Mouse (Mus musculus) midbrain, embryonic 11.5 days (tissue): ENCODE data around the gene Spata3. TPM values are rescaled to one million over a fixed set of nuclear protein-coding genes. Genes with fewer than 3 reads are reported as not detected.
"Not testable (repeated sequence)": the region's sequence is repeated elsewhere in the genome, so short reads cannot be mapped to it uniquely, and the experiment has no call there.

Experiments
- ATAC-seq: fragments of 200-750 bp; cut with Nextera tagmentation; 2 replicates; pipeline ENCODE4 v1.8.0; 2017; ENCODE audit warnings: moderate TSS enrichment, moderate library complexity; ENCODE audit not compliant: low FRiP score
- DNase-seq: peaks from one replicate; pipeline ENCODE4 v3.0.0; 2015; ENCODE audit warnings: low spot score; ENCODE audit errors: missing footprints
- H3K27ac ChIP-seq: fragments of 300-500 bp; sonication (generic); 2 replicates; pipeline ENCODE4 v1.5.1; 2014; ENCODE audit warnings: low read depth, low read length
- H3K27me3 ChIP-seq: fragments of 300-500 bp; sonication (generic); 2 replicates; pipeline ENCODE4 v1.6.1; 2014; ENCODE audit warnings: mild to moderate bottlenecking, low read length, moderate library complexity, mixed read lengths; ENCODE audit not compliant: control insufficient read depth, insufficient read depth
- H3K36me3 ChIP-seq: fragments of 300-500 bp; sonication (generic); 2 replicates; pipeline ENCODE4 v1.6.1; 2014; ENCODE audit warnings: mild to moderate bottlenecking, low read length, moderate library complexity, mixed read lengths; ENCODE audit not compliant: control insufficient read depth, insufficient read depth
- H3K4me1 ChIP-seq: fragments of 300-500 bp; sonication (generic); 2 replicates; pipeline ENCODE4 v1.6.1; 2014; ENCODE audit warnings: low read length; ENCODE audit not compliant: control insufficient read depth, insufficient read depth
- H3K4me2 ChIP-seq: fragments of 300-500 bp; sonication (generic); 2 replicates; pipeline ENCODE4 v1.6.1; 2014; ENCODE audit warnings: mild to moderate bottlenecking, moderate library complexity
- H3K4me3 ChIP-seq: fragments of 300-500 bp; sonication (generic); 2 replicates; pipeline ENCODE4 v1.5.1; 2014; ENCODE audit warnings: low read depth, low read length
- H3K9ac ChIP-seq: fragments of 300-500 bp; sonication (generic); 2 replicates; pipeline ENCODE4 v1.6.1; 2014; ENCODE audit warnings: low read length
- H3K9me3 ChIP-seq: fragments of 300-500 bp; sonication (generic); 2 replicates; pipeline ENCODE4 v1.6.1; 2016; ENCODE audit warnings: low read length; ENCODE audit not compliant: control insufficient read depth
- WGBS: fragments of 180-500 bp; shearing (Covaris S2); extraction: QIAGEN DNeasy Blood & Tissue Kit; methylation state at CpG from one replicate; pipeline ENCODE4 v1.1.7; 2014; 5-methylcytosine and 5-hydroxymethylcytosine counted together
- polyA plus RNA-seq: library from polyadenylated mRNA; unstranded; fragments of >200 nt; fragmentation: Nextera tagmentation; extraction: Ambion mirVana; gene quantifications from 2 replicates; pipeline ENCODE4 v1.2.1, GENCODE M21; 2014

Gene Spata3
- polyA plus RNA-seq, 1 experiment from 2014 or later, result not detected

- WGBS, result 1% methylated on average over 7 of the region's 7 CpGs
Observed at GRCm38 (mm10) chr1:86007778-86008177, 8.8 kb upstream of the Spata3 start.

DNA sequence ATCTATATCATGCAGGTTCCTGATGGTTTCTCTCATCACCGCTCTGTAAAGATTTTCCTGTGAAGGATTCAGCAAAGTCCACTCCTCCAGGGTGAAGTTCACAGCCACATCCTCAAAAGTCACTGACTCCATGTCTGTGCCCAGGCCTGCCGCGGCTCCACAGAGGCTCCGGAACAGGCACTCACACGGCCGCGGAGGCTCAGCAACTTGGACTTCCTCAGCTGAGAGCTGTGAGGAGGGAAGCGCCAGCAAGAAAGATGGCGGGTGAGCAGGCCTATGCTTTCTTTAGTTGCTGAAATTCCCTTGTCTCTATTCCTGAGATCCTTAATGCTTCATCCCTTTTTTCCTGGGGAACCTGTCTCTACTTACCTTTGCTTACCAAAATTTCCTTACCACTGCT lies 858 bp upstream of the Spata3 start:
- DNase-seq, H3K4me2 ChIP-seq, H3K36me3 ChIP-seq, ATAC-seq, H3K4me1 ChIP-seq, H3K4me3 ChIP-seq, H3K9ac ChIP-seq, H3K9me3 ChIP-seq, H3K27ac ChIP-seq: not testable (repeated sequence)
- H3K27me3 ChIP-seq, result peaks cover 13% of the 10 kb centered on the region; the same call in 1 of the 2 replicates
- 96% methylated on average over 9 of the region's 9 CpGs for WGBS

More at GRCm38 (mm10) chr1:86007778-86008177, 8.8 kb upstream of the Spata3 start:
- peak; percentile 81; the same call in 1 of the 2 replicates for ATAC-seq
- Histone ChIP-seq H3K27ac (no peak overlapping the region), H3K36me3 (no peaks in the 10 kb centered on the region), H3K4me1 (no peaks in the 10 kb centered on the region), H3K4me2 (no peak overlapping the region), H3K27me3 (no peaks in the 10 kb centered on the region), H3K4me3 (no peak overlapping the region), H3K9ac (no peak overlapping the region), H3K9me3 (no peaks in the 10 kb centered on the region)
- DNase-seq, result peak; percentile 96

DNA sequence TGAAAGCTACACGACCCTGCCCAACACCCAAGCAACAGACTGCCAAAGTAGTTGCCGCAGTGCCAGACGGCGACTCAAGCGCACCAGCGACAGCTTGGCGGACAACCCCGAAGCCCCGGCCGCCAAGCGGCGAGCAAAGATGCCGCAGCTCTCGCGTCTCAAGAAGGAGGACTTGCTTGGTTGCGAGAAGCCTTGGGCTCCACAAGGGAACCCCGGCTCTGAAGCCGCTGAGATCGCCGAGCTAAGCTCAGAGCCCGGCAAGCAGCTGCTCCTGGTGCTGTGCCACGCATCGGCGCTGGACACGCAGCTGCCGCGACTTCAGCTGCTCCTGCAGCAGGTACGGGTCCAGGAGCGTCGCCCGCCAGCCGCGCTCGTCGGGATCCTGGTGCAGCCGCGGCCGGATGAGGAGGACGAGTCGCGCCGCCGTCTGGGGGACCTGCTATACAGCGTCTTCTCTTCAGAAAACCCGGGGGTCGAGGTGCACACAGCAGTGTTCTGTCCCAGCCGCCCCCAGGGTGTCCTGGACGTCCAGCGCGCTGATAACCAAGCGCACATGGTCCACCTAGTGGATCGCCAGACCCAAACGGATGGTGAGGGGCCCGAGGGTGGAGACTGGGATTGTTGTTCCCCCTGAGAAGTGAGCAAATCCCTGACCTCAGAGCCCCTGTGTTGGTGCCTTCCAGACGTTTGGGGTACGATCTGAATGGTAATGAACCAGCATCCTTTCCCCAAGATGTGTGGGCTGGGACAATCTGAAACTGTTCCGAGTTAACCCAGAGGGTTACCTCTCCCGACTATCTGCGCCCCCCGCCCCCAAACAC lies 1.8 kb downstream of the Spata3 start:
- H3K4me3 ChIP-seq, result peak overlapping the region; percentile 42
- H3K36me3 ChIP-seq, result no peaks in the 10 kb centered on the region
- 0 out of 2 replicates have a peak, but pooled peaks cover 2% of the 10 kb centered on the region for H3K4me1 ChIP-seq
- H3K27me3 ChIP-seq, result peaks cover 13% of the 10 kb centered on the region; the same call in 1 of the 2 replicates
- H3K9ac ChIP-seq, result peak overlapping the region; percentile 56
- peak overlapping the region; percentile 82 for H3K4me2 ChIP-seq
- no peaks in the 10 kb centered on the region for H3K9me3 ChIP-seq
- 2% methylated on average over 60 of the region's 60 CpGs for WGBS
- no peak overlapping the region for H3K27ac ChIP-seq
- DNase-seq (peak; percentile 97), ATAC-seq (peak; percentile 78)

DNA sequence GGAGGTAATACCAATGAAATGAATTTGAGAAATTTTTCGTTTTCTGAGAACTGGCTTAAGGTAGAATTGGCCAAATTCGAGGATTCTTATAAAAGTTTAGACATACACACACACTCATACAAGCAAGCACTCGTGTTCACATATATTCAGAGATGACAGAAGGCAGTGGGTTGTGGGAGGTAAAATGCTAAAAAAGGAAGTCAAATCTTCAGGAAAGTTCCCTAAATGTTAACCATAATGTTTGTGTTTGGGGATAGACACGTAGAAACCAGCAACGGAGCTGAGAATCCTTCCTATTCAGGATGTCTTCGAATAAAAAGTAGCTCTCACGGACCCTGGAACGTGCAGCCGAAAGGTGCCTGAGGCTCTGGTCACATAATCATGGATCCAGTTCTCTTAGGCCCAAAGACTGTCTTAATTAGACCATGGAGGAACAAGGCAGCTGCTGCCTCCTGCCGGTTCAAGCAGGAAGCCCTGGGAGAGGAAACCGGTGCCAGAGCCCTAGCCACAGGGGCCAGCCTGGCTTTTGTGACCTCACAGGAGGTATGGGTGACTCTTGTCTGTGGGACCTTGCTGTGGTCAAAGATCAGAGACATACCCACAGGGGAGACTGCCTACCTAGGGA lies 4.9 kb downstream of the Spata3 start:
- Histone ChIP-seq H3K4me3 (no peak overlapping the region), H3K27me3 (peaks cover 13% of the 10 kb centered on the region; the same call in 1 of the 2 replicates), H3K4me1 (0 out of 2 replicates have a peak, but pooled peaks cover 2% of the 10 kb centered on the region), H3K36me3 (no peaks in the 10 kb centered on the region), H3K4me2 (no peak overlapping the region), H3K27ac (no peak overlapping the region), H3K9me3 (no peaks in the 10 kb centered on the region), H3K9ac (no peak overlapping the region)
- ATAC-seq (no peak), DNase-seq (no peak)
- 65% methylated on average over 11 of the region's 11 CpGs for WGBS

DNA sequence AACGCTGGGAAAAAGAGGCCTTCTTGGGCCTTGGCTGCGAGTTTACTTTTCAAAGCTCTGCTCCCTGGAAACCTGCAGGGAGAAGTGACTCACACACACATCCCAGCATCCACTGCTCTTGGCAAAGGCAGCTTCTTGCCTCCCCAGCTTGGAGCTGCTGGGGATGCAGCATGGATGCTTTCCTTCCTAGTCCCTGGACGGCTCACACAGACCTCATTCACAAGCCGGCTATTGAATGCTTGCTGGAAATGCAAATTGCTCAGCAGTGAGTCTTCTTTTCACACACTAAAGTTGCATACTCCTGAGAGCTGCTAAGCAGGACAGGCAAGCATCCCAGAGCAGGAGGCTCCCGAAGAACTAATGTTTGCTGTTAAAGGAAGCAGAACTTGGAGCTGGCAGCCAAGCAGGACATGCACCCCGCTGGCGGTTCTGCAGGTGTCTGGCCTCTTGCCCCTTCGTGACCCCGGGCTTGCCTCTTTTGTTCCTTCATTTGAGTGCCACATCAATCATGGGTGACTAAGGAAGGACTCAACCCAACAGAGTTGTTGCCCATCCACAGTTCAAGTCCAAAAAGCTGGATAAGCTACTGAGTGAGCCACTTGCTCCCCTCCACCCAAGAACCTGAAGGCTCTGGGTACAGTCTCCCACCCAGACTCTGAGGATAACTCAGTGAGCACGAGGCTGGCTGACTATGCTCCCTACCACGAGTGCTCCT lies 15.8 kb downstream of the Spata3 start:
- WGBS, result 11% methylated on average over 11 of the region's 11 CpGs
- Histone ChIP-seq H3K36me3 (no peaks in the 10 kb centered on the region), H3K27me3 (no peaks in the 10 kb centered on the region), H3K4me1 (peaks cover 8% of the 10 kb centered on the region), H3K9me3 (no peaks in the 10 kb centered on the region), H3K4me2 (no peak overlapping the region), H3K27ac (no peak overlapping the region), H3K9ac (peak overlapping the region; percentile 18; the same call in 1 of the 2 replicates), H3K4me3 (no peak overlapping the region)
- DNase-seq, result peak; percentile 88
- ATAC-seq, result peak; percentile 44; the same call in 1 of the 2 replicates

DNA sequence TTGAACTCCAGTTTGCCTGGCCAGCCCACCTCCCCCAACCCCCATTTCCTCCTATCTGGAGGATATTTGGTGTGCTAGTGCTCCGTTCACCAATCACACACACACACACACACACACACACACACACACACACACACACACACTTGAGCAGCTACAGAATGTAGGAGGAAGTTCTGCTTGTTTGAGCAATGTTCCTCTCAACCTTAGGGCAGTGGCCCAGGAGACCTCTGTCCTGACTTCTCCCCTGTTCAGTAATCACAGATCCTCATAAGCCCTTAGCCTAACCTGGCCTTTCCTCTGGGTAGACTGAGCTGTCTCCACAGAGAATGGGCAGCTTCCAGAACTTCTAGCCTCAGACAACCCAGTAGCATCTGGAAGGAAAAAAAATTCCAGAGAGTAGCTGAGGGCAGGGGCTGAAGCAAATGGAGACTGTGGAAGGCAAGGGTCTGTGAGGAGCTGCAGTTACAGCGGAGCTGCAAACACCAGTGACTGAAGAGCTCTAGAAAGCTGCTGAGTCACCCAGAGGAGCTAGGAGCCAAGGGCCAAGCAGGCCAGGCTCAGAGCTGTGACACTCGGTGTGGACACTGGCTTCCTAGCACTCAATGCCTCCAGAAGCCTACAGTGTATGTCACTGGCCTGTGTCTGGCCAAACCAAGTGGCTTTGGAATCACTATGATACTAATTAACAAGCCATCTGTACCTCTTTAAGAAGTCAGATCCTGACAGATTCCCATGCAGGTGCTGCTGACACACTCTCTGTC lies 21.8 kb downstream of the Spata3 start:
- H3K4me3 ChIP-seq, result no peak overlapping the region
- H3K36me3 ChIP-seq, result no peaks in the 10 kb centered on the region
- DNase-seq (peak; percentile 17), ATAC-seq (no peak)
- H3K9me3 ChIP-seq, result peaks cover 3% of the 10 kb centered on the region; the same call in 1 of the 2 replicates
- WGBS, result 76% methylated on average over 3 of the region's 3 CpGs
- no peaks in the 10 kb centered on the region for H3K4me1 ChIP-seq
- no peaks in the 10 kb centered on the region for H3K27me3 ChIP-seq
- H3K4me2 ChIP-seq, result no peak overlapping the region
- H3K9ac ChIP-seq, result no peak overlapping the region
- H3K27ac ChIP-seq, result no peak overlapping the region

DNA sequence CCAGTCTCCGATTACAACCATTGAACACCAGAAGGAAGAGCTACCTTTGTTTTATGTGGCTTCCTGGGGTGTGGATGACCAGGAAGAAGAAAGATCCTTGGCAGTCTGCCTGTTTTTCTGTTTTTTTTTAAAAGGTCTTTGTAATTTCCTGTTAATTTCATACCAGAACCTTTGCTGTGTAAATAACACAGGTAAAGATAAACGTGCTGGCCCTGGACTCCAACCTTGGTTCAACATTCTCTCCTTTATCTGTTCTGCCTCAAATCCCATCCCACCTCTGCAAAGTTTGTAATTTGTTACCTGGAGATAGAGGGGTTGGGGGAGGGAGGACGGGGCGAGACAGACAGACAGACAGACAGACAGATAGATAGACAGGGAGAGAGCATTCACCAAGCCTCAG lies 23.5 kb downstream of the Spata3 start:
- DNase-seq, result no peak
- H3K4me3 ChIP-seq, result no peak overlapping the region
- H3K4me2 ChIP-seq, result no peak overlapping the region
- H3K9ac ChIP-seq, result no peak overlapping the region
- no peaks in the 10 kb centered on the region for H3K36me3 ChIP-seq
- 70% methylated on average over 4 of the region's 4 CpGs for WGBS
- H3K4me1 ChIP-seq, result no peaks in the 10 kb centered on the region
- H3K27ac ChIP-seq, result no peak overlapping the region
- peaks cover 10% of the 10 kb centered on the region; the same call in 1 of the 2 replicates for H3K27me3 ChIP-seq
- H3K9me3 ChIP-seq, result peaks cover 3% of the 10 kb centered on the region; the same call in 1 of the 2 replicates
- no peak for ATAC-seq

- ATAC-seq (no peak), DNase-seq (no peak)
- no peak overlapping the region for H3K9ac ChIP-seq
- no peak overlapping the region for H3K4me3 ChIP-seq
- H3K9me3 ChIP-seq, result peaks cover 3% of the 10 kb centered on the region; the same call in 1 of the 2 replicates
- no peak overlapping the region for H3K27ac ChIP-seq
- no peak overlapping the region for H3K4me2 ChIP-seq
- peaks cover 3% of the 10 kb centered on the region; the same call in 1 of the 2 replicates for H3K4me1 ChIP-seq
- 95% methylated on average over 3 of the region's 3 CpGs for WGBS
- peaks cover 17% of the 10 kb centered on the region for H3K27me3 ChIP-seq
- H3K36me3 ChIP-seq, result no peaks in the 10 kb centered on the region
Observed at GRCm38 (mm10) chr1:86040817-86041216, 24.2 kb downstream of the Spata3 start.
